Mouse (Mus musculus) testis, adult 2 months (tissue): Measurements from ENCODE around the gene Zdhhc17. TPM values are rescaled to one million over a fixed set of nuclear protein-coding genes. Genes with fewer than 3 reads are reported as not detected.

Experiments used
- H3K27ac ChIP-seq: fragments of 200-500 bp; 2 replicates; pipeline ENCODE4 v1.5.1; 2012; ENCODE audit warnings: low read depth, low read length; ENCODE audit not compliant: control insufficient read depth, insufficient read depth
- H3K27me3 ChIP-seq: fragments of 200-500 bp; 2 replicates; pipeline ENCODE4 v1.6.1; 2012; ENCODE audit warnings: mild to moderate bottlenecking, low read length, moderate library complexity; ENCODE audit not compliant: control insufficient read depth, insufficient read depth
- H3K36me3 ChIP-seq: fragments of 200-500 bp; 2 replicates; pipeline ENCODE4 v1.6.1; 2012; ENCODE audit warnings: mild to moderate bottlenecking, low read length; ENCODE audit not compliant: control insufficient read depth, insufficient read depth
- H3K4me1 ChIP-seq: fragments of 200-500 bp; 2 replicates; pipeline ENCODE4 v1.6.1; 2012; ENCODE audit warnings: low read length; ENCODE audit not compliant: control insufficient read depth, insufficient read depth
- H3K4me3 ChIP-seq: fragments of 200-500 bp; 2 replicates; pipeline ENCODE4 v1.5.1; 2012; ENCODE audit warnings: low read depth, mild to moderate bottlenecking, low read length, moderate library complexity, mixed read lengths; ENCODE audit not compliant: control insufficient read depth
- CTCF ChIP-seq: fragments of 200-500 bp; IDR thresholded peaks from 2 replicates; pipeline ENCODE4 v1.5.1; 2012; ENCODE audit warnings: low read depth, mild to moderate bottlenecking, inconsistent platforms, low read length, moderate library complexity; ENCODE audit not compliant: control insufficient read depth, insufficient read depth, insufficient replicate concordance
- POLR2A ChIP-seq: fragments of 200-500 bp; IDR thresholded peaks from 2 replicates; pipeline ENCODE4 v1.6.1; 2012; ENCODE audit warnings: low read depth, mild to moderate bottlenecking, inconsistent platforms, low read length, moderate library complexity; ENCODE audit not compliant: control insufficient read depth
- polyA plus RNA-seq: library from polyadenylated mRNA; depleted of rRNA; stranded (reverse); fragments of >200 nt; gene quantifications from 2 replicates; pipeline ENCODE4 v1.2.3, GENCODE M21; 2012

Gene Zdhhc17
- polyA plus RNA-seq, 1 experiment: 10.4 TPM

- H3K36me3 ChIP-seq: no peaks in the 10 kb centered on the region
- H3K27me3 ChIP-seq: no peaks in the 10 kb centered on the region
- no peaks in the 10 kb centered on the region; the same call in 1 of the 2 replicates for H3K4me1 ChIP-seq
- H3K4me3 ChIP-seq: no peak overlapping the region
- H3K27ac ChIP-seq: no peak overlapping the region; the same call in 1 of the 2 replicates
- no peak for TF ChIP-seq CTCF
- no peak for TF ChIP-seq POLR2A
Measured at GRCm38 (mm10) chr10:110952937-110953451, 56.9 kb downstream of the Zdhhc17 start.

DNA sequence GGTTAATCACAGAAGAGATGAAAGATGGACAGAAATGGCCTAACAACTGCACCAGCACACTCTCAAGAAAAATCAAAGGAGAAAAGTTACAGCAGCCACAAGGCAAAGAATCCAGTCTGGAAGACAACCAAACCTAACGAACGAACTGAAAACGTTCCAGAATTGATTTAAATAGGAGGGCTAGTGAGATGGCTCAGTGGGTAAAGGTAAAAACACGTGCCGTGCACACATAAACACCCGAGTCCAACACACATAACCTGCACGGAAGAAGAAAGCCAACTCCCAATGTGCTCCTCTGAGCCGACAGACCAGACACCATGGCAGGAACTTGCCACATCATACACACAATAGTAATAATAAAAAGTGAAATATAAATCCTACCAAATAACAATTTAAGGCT is 57.7 kb downstream of the Zdhhc17 start:
- Histone ChIP-seq H3K27me3 (no peaks in the 10 kb centered on the region), H3K4me1 (no peaks in the 10 kb centered on the region; the same call in 1 of the 2 replicates), H3K36me3 (peaks cover 1% of the 10 kb centered on the region; the same call in 1 of the 2 replicates), H3K4me3 (no peak overlapping the region), H3K27ac (no peak overlapping the region; the same call in 1 of the 2 replicates)
- no peak for TF ChIP-seq CTCF
- TF ChIP-seq POLR2A: no peak

GRCm38 (mm10) chr10:110951748-110952147 is 58.2 kb downstream of the Zdhhc17 start:
- Histone ChIP-seq H3K4me3 (no peak overlapping the region), H3K27me3 (no peaks in the 10 kb centered on the region), H3K27ac (no peak overlapping the region), H3K36me3 (peaks cover 1% of the 10 kb centered on the region; the same call in 1 of the 2 replicates), H3K4me1 (no peaks in the 10 kb centered on the region; the same call in 1 of the 2 replicates)
- no peak for TF ChIP-seq CTCF
- no peak for TF ChIP-seq POLR2A

DNA sequence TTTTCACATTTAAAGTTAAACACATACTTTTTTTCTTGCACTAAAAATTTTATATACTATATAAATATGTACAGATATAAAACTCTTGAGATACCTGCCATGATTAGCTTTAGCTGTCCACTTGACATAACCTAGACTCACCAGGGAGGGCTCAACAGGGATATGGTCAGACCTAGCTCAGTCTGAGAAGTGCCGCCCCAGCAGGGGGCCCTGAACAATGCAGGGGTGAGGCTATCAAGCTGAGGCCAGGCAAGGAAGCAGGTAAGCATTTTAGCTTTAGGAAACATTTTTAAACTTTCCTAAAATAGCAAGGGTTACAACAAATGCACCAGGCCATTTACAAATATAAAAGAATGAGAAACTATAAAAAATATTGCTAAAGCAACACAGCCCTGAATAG is 58.8 kb downstream of the Zdhhc17 start:
- H3K27me3 ChIP-seq: no peaks in the 10 kb centered on the region
- H3K27ac ChIP-seq: no peak overlapping the region
- H3K4me1 ChIP-seq: no peaks in the 10 kb centered on the region; the same call in 1 of the 2 replicates
- H3K36me3 ChIP-seq: peaks cover 1% of the 10 kb centered on the region; the same call in 1 of the 2 replicates
- TF ChIP-seq CTCF (no peak), POLR2A (no peak)
- H3K4me3 ChIP-seq: no peak overlapping the region

- no peak overlapping the region for H3K4me3 ChIP-seq
- no peaks in the 10 kb centered on the region for H3K27me3 ChIP-seq
- TF ChIP-seq CTCF (no peak), POLR2A (no peak)
- no peaks in the 10 kb centered on the region for H3K4me1 ChIP-seq
- H3K27ac ChIP-seq: no peak overlapping the region
- peaks cover 6% of the 10 kb centered on the region for H3K36me3 ChIP-seq
Measured at GRCm38 (mm10) chr10:110947574-110947973, 62.4 kb downstream of the Zdhhc17 start.

GRCm38 (mm10) chr10:110945966-110946365 is 64.0 kb downstream of the Zdhhc17 start:
- H3K4me1 ChIP-seq: no peaks in the 10 kb centered on the region
- no peak for TF ChIP-seq POLR2A
- no peak for TF ChIP-seq CTCF
- H3K27ac ChIP-seq: no peak overlapping the region
- H3K4me3 ChIP-seq: no peak overlapping the region
- H3K27me3 ChIP-seq: no peaks in the 10 kb centered on the region
- H3K36me3 ChIP-seq: peaks cover 6% of the 10 kb centered on the region

DNA sequence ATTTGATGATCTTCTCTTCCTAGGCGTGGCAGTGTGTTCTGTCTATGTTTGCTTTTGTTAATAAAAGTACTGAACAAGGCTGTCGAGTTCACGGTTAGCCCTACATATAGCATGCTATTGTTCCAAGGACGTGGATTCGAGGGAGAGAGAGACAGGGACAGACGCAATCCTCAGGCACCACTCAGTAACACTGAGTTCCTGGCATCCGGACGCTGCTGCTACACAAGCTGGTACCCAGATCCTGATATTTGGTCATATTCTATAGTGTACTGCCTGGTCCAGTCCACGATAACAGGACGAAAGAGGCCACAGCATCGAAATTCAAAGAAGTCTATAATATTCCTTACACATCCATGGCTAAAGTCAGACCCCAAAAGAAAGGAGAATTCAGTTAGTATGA is 65.8 kb downstream of the Zdhhc17 start:
- Histone ChIP-seq H3K27ac (no peak overlapping the region), H3K27me3 (no peaks in the 10 kb centered on the region), H3K36me3 (peaks cover 6% of the 10 kb centered on the region), H3K4me3 (no peak overlapping the region), H3K4me1 (no peaks in the 10 kb centered on the region)
- TF ChIP-seq POLR2A: no peak
- no peak for TF ChIP-seq CTCF

GRCm38 (mm10) chr10:110942806-110943205 is 67.1 kb downstream of the Zdhhc17 start:
- Histone ChIP-seq H3K27ac (no peak overlapping the region), H3K27me3 (no peaks in the 10 kb centered on the region), H3K4me3 (no peak overlapping the region), H3K36me3 (peaks cover 6% of the 10 kb centered on the region), H3K4me1 (no peaks in the 10 kb centered on the region)
- TF ChIP-seq POLR2A (no peak), CTCF (no peak)

DNA sequence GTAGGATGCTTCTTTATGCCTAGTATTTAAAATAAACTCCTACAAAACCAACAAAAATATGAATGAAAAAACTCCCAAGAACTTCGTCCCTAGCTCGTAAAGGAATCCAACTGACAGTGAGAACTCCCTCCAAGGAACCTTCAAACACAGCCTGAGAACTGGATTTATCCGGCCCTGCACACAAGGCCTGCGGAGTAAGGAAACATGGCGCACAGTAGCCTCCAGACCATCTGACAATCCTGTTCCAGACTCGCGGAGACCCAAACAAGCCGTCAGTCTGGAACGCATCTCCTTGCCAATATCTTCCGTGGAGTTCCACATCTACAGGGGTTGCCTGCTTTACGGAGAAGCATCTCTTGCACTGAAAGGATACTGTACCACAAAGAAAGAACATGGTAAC is 68.0 kb downstream of the Zdhhc17 start:
- Histone ChIP-seq H3K4me3 (no peak overlapping the region), H3K27ac (no peak overlapping the region), H3K27me3 (no peaks in the 10 kb centered on the region), H3K4me1 (no peaks in the 10 kb centered on the region), H3K36me3 (peaks cover 5% of the 10 kb centered on the region)
- TF ChIP-seq POLR2A (no peak), CTCF (no peak)
